ENCODE assay signal across 8 mouse cellular contexts in the genomic region with DNA sequence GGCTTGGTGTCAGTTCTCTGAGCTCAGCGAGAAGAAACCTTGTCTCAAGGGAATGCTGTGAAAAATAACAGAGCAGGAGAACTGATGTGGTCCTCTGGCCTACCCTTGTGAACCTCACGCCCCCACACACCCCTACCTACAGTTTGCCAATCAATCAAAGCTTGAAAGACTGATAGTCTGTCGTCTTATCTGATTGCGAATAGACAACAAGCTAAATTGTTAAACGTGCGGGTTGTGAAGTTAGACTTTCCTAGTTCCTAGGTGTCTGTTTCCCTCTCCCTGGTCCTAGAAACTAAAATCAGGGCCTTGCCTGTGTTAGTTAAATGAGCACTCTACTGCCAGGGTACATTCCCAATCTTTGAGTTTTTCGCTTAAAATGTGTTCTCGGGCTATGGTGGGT. TPM values are rescaled to one million over a fixed set of nuclear protein-coding genes. Genes with fewer than 3 reads are reported as not detected.
DNase-seq lines count a peak whose midpoint lies in the region; ATAC-seq and TF ChIP-seq lines count a peak whose summit lies in the region.

No protein-coding gene starts in this region.

- ATAC-seq in lung, embryonic 16.5 days (ENCODE audit: low read depth), result no peak
- no peak for ATAC-seq in limb, embryonic 11.5 days (ENCODE audit: insufficient number of reproducible peaks, low FRiP score, low TSS enrichment, low read depth)

- peak overlapping the region; percentile 18 for H3K27ac ChIP-seq in lung, embryonic 16.5 days (ENCODE audit: low read length)
- H3K27ac ChIP-seq in embryonic fibroblast, embryonic 13.5 days (ENCODE audit: insufficient read depth, low read length), result peak overlapping the region; percentile 49; the same call in 1 of the 2 replicates
- H3K27ac ChIP-seq in limb, embryonic 11.5 days (replicated peaks; ENCODE audit: low read depth, low read length), result no peak overlapping the region
- H3K27ac ChIP-seq in small intestine, adult 2 months (ENCODE audit: insufficient read depth, low read depth, low read length), result peak overlapping the region; percentile 72; the same call in 1 of the 2 replicates

- no peaks in the 10 kb centered on the region for H3K9me3 ChIP-seq in lung, embryonic 16.5 days (ENCODE audit: control insufficient read depth, low read length)
- H3K9me3 ChIP-seq in limb, embryonic 11.5 days (ENCODE audit: control insufficient read depth, low read length), result no peaks in the 10 kb centered on the region

- peaks cover 6% of the 10 kb centered on the region for H3K4me1 ChIP-seq in lung, embryonic 16.5 days (replicated peaks; ENCODE audit: control insufficient read depth, insufficient read depth, low read length)
- H3K4me1 ChIP-seq in embryonic fibroblast, embryonic 13.5 days (ENCODE audit: control insufficient read depth, insufficient read depth, low read length), result no peaks in the 10 kb centered on the region
- H3K4me1 ChIP-seq in limb, embryonic 11.5 days (ENCODE audit: control insufficient read depth, insufficient read depth, low read length), result 0 out of 2 replicates have a peak, but pooled peaks cover 2% of the 10 kb centered on the region
- H3K4me1 ChIP-seq in small intestine, adult 2 months (ENCODE audit: control insufficient read depth, insufficient read depth, insufficient read length, low read length), result peaks cover 5% of the 10 kb centered on the region; the same call in 1 of the 2 replicates

- peak overlapping the region; percentile 91 for H3K4me3 ChIP-seq in lung, embryonic 16.5 days (ENCODE audit: low read length)
- peak overlapping the region; percentile 97 for H3K4me3 ChIP-seq in embryonic fibroblast, embryonic 13.5 days (ENCODE audit: insufficient read depth, low read length)
- peak overlapping the region; percentile 62 for H3K4me3 ChIP-seq in limb, embryonic 11.5 days (ENCODE audit: low read depth, low read length)
- no peak overlapping the region for H3K4me3 ChIP-seq in small intestine, adult 2 months (ENCODE audit: low read depth, low read length)

- no peak for TF ChIP-seq POLR2A in embryonic fibroblast, embryonic 13.5 days (IDR thresholded peaks at IDR 0.05; ENCODE audit: low read depth, low read length)
- no peak for TF ChIP-seq POLR2A in small intestine, adult 2 months (IDR thresholded peaks at IDR 0.05; ENCODE audit: low read depth, low read length)

- H3K36me3 ChIP-seq in lung, embryonic 16.5 days (ENCODE audit: control insufficient read depth, insufficient read depth, low read length), result 0 out of 2 replicates have a peak, but pooled peaks cover 2% of the 10 kb centered on the region
- 0 out of 2 replicates have a peak, but pooled peaks cover under 1% of the 10 kb centered on the region for H3K36me3 ChIP-seq in limb, embryonic 11.5 days (ENCODE audit: control insufficient read depth, insufficient read depth, low read length)
- H3K36me3 ChIP-seq in small intestine, adult 2 months (ENCODE audit: control insufficient read depth, insufficient read depth, low read length), result peaks cover under 1% of the 10 kb centered on the region; the same call in 1 of the 2 replicates

- no peaks in the 10 kb centered on the region for H3K27me3 ChIP-seq in lung, embryonic 16.5 days (ENCODE audit: control insufficient read depth, insufficient read depth, low read depth, low read length)
- H3K27me3 ChIP-seq in limb, embryonic 11.5 days (ENCODE audit: control insufficient read depth, insufficient read depth, low read length), result no peaks in the 10 kb centered on the region
- no peaks in the 10 kb centered on the region for H3K27me3 ChIP-seq in small intestine, adult 2 months (ENCODE audit: control insufficient read depth, insufficient read depth, low read length)

- no peak for DNase-seq in lung, adult 18-20 months
- no peak for DNase-seq in limb, embryonic 11.5 days (ENCODE audit: low spot score)
- no peak for DNase-seq in embryo, embryonic 9.5 days (ENCODE audit: extremely low spot score)
- no peak for DNase-seq in embryo, embryonic 10 days (ENCODE audit: low spot score)
- DNase-seq in testis, postnatal 14 days (ENCODE audit: low spot score), result no peak

- H3K4me2 ChIP-seq in lung, embryonic 16.5 days (ENCODE audit: low read depth, low read length), result peak overlapping the region; percentile 64
- H3K4me2 ChIP-seq in limb, embryonic 11.5 days (ENCODE audit: low read depth, severe bottlenecking), result peak overlapping the region; percentile 45; the same call in 1 of the 2 replicates

- H3K9ac ChIP-seq in lung, embryonic 16.5 days (ENCODE audit: low read length), result peak overlapping the region; percentile 91
- H3K9ac ChIP-seq in limb, embryonic 11.5 days (ENCODE audit: low read length), result peak overlapping the region; percentile 87; the same call in 1 of the 2 replicates

- 28% methylated on average over 8 of the region's 8 CpGs for WGBS in lung, embryonic 16.5 days
- WGBS in limb, embryonic 11.5 days, result 63% methylated on average over 8 of the region's 8 CpGs
- 50% methylated on average over 8 of the region's 8 CpGs for WGBS in small intestine, adult 2 months

- no peak for TF ChIP-seq CTCF in embryonic fibroblast, embryonic 13.5 days (IDR thresholded peaks at IDR 0.05; ENCODE audit: borderline replicate concordance, insufficient read depth, low read length)
- TF ChIP-seq CTCF in small intestine, adult 2 months (IDR thresholded peaks at IDR 0.05; ENCODE audit: extremely low read depth, insufficient read length, insufficient replicate concordance, low read depth, low read length), result no peak

RNA-seq across cellular contexts. Expression of a gene that starts 0.6 kb away (rescaled TPM):
- polyA plus RNA-seq in lung, embryonic 16.5 days (2015; fragmentation: Nextera tagmentation; extraction: Ambion mirVana), result 36.6 and 37.2 TPM in 2 replicates
- 49.5 and 70.6 TPM in 2 replicates for polyA plus RNA-seq in embryonic fibroblast, embryonic 13.5 days (2011; ENCODE audit: insufficient read length, low read depth, missing spikeins)
- 43.9 and 49.9 TPM in 2 replicates for polyA plus RNA-seq in limb, embryonic 11.5 days (2014; fragmentation: Nextera tagmentation; extraction: Ambion mirVana)
- polyA plus RNA-seq in small intestine, adult 2 months (2012; rRNA removed), result 1.7 and 2.6 TPM in 2 replicates

RNA-seq across cellular contexts. Expression of a gene that starts 21.9 kb away (rescaled TPM):
- 2.7 and 3.1 TPM in 2 replicates for polyA plus RNA-seq in lung, embryonic 16.5 days (2015; fragmentation: Nextera tagmentation; extraction: Ambion mirVana)
- 0.30 and 1.1 TPM in 2 replicates for polyA plus RNA-seq in embryonic fibroblast, embryonic 13.5 days (2011; ENCODE audit: insufficient read length, low read depth, missing spikeins)
- polyA plus RNA-seq in limb, embryonic 11.5 days (2014; fragmentation: Nextera tagmentation; extraction: Ambion mirVana), result 0.11 and 0.37 TPM in 2 replicates
- polyA plus RNA-seq in small intestine, adult 2 months (2012; rRNA removed), result 0.38 and 1.2 TPM in 2 replicates

RNA-seq across cellular contexts. Expression of a gene that starts 25.8 kb away (rescaled TPM):
- 6.7 and 7.9 TPM in 2 replicates for polyA plus RNA-seq in lung, embryonic 16.5 days (2015; fragmentation: Nextera tagmentation; extraction: Ambion mirVana)
- 7.6 and 7.9 TPM in 2 replicates for polyA plus RNA-seq in embryonic fibroblast, embryonic 13.5 days (2011; ENCODE audit: insufficient read length, low read depth, missing spikeins)
- polyA plus RNA-seq in limb, embryonic 11.5 days (2014; fragmentation: Nextera tagmentation; extraction: Ambion mirVana), result 5.2 and 7.3 TPM in 2 replicates
- 15.6 and 27.8 TPM in 2 replicates for polyA plus RNA-seq in small intestine, adult 2 months (2012; rRNA removed)

RNA-seq across cellular contexts. Expression of a gene that starts 58.2 kb away (rescaled TPM):
- polyA plus RNA-seq in lung, embryonic 16.5 days (2015; fragmentation: Nextera tagmentation; extraction: Ambion mirVana), result 79.7 and 80.8 TPM in 2 replicates
- polyA plus RNA-seq in embryonic fibroblast, embryonic 13.5 days (2011; ENCODE audit: insufficient read length, low read depth, missing spikeins), result 56.1 and 62.0 TPM in 2 replicates
- 87.3 and 87.8 TPM in 2 replicates for polyA plus RNA-seq in limb, embryonic 11.5 days (2014; fragmentation: Nextera tagmentation; extraction: Ambion mirVana)
- 96.9 and 124 TPM in 2 replicates for polyA plus RNA-seq in small intestine, adult 2 months (2012; rRNA removed)

Comparison
In these comparisons a context has a peak if more than half of its experiments do, and no peak if none do; other contexts are left out.
1. RNA of a gene that starts 0.6 kb away (polyA plus RNA-seq): 49.5 to 70.6 TPM in embryonic fibroblast, embryonic 13.5 days, 43.9 to 49.9 TPM in limb, embryonic 11.5 days and 36.6 to 37.2 TPM in lung, embryonic 16.5 days; 1.7 to 2.6 TPM in small intestine, adult 2 months; every median in the first group is over 10 times any median in the second.